In genomic region chr6:128584070-128584660, GRCm38 (mm10) we compare ENCODE assay signal across 8 mouse cellular contexts. TPM values are rescaled to one million over a fixed set of nuclear protein-coding genes. Genes with fewer than 3 reads are reported as not detected.
DNase-seq lines count a peak whose midpoint lies in the region; ATAC-seq and TF ChIP-seq lines count a peak whose summit lies in the region.

No protein-coding gene starts in this region.

- TF ChIP-seq POLR2A in kidney, adult 2 months (IDR thresholded peaks at IDR 0.05; ENCODE audit: low read depth, low read length) = no peak

- no peak overlapping the region for H3K9ac ChIP-seq in midbrain, embryonic 14.5 days (replicated peaks; ENCODE audit: low read length)

- H3K27me3 ChIP-seq in kidney, adult 2 months (replicated peaks; ENCODE audit: control insufficient read depth, insufficient read depth, low read length) = no peaks in the 10 kb centered on the region
- no peaks in the 10 kb centered on the region for H3K27me3 ChIP-seq in midbrain, embryonic 14.5 days (ENCODE audit: control insufficient read depth, insufficient read depth, low read length)

- intact Hi-C loops in left cerebral cortex, postnatal 36 days (cut with DNase I) = no loop called here

- 31% methylated on average over 10 of the region's 10 CpGs for WGBS in kidney, adult 2 months
- WGBS in midbrain, embryonic 14.5 days = 26% methylated on average over 10 of the region's 10 CpGs

- H3K4me3 ChIP-seq in kidney, adult 2 months (ENCODE audit: insufficient read depth, low read depth, low read length) = no peak overlapping the region
- no peak overlapping the region for H3K4me3 ChIP-seq in midbrain, embryonic 14.5 days (replicated peaks; ENCODE audit: low read depth, low read length)

- no peaks in the 10 kb centered on the region for H3K36me3 ChIP-seq in kidney, adult 2 months (ENCODE audit: control insufficient read depth, insufficient read depth, low read length)
- no peaks in the 10 kb centered on the region for H3K36me3 ChIP-seq in midbrain, embryonic 14.5 days (ENCODE audit: control insufficient read depth, insufficient read depth, low read length)

- 0 out of 2 replicates have a peak, but pooled peaks have one; percentile 25 for TF ChIP-seq CTCF in kidney, adult 2 months (conservative IDR thresholded peaks at IDR 0.05; ENCODE audit: insufficient read depth, insufficient read length, low read depth, low read length)

- H3K27ac ChIP-seq in kidney, adult 2 months (ENCODE audit: insufficient read depth, low read depth, low read length) = no peak overlapping the region
- no peak overlapping the region for H3K27ac ChIP-seq in midbrain, embryonic 14.5 days (replicated peaks; ENCODE audit: low read depth, low read length)

- H3K4me2 ChIP-seq in midbrain, embryonic 14.5 days (ENCODE audit: low read length) = no peak overlapping the region

- H3K9me3 ChIP-seq in midbrain, embryonic 14.5 days (ENCODE audit: control insufficient read depth, low read length) = no peaks in the 10 kb centered on the region

- no peak for ATAC-seq in midbrain, embryonic 14.5 days (ENCODE audit: low FRiP score, low TSS enrichment)

- H3K4me1 ChIP-seq in kidney, adult 2 months (ENCODE audit: control insufficient read depth, insufficient read depth, low read length) = peaks cover 7% of the 10 kb centered on the region; the same call in 1 of the 2 replicates
- no peaks in the 10 kb centered on the region for H3K4me1 ChIP-seq in midbrain, embryonic 14.5 days (ENCODE audit: control insufficient read depth, insufficient read depth, low read length)

- peak; percentile 12 for DNase-seq in kidney, adult 2 months
- no peak for DNase-seq in kidney, adult 11 months
- peak; percentile 22 for DNase-seq in embryo, embryonic 11.5 days (ENCODE audit: low read depth, low spot score)
- peak; percentile 17 for DNase-seq in kidney, adult 9 months
- DNase-seq in midbrain, embryonic 14.5 days = peak; percentile 59
- DNase-seq in MN1 (ENCODE audit: low spot score) = no peak
- no peak for DNase-seq in thymus, postnatal 36 days
- no peak for DNase-seq in left cerebral cortex, postnatal 36 days (ENCODE audit: low spot score in 2 of 2)

RNA-seq across cellular contexts. Expression of gene A2ml1, which starts 2.8 kb away (rescaled TPM):
- not detected in 2 replicates for polyA plus RNA-seq in kidney, adult 2 months (2012; rRNA removed)
- 0.43 and 1.00 TPM in 2 replicates for polyA plus RNA-seq in midbrain, embryonic 14.5 days (2014; fragmentation: Nextera tagmentation; extraction: Ambion mirVana)
- 10 to 100 TPM; 11.5 to 15.1 TPM for total RNA-seq in left cerebral cortex, postnatal 36 days (2021)

RNA-seq across cellular contexts. Expression of gene Klrb1a, which starts 39.2 kb away (rescaled TPM):
- polyA plus RNA-seq in kidney, adult 2 months (2012; rRNA removed) = 0.20 and 0.35 TPM in 2 replicates
- not detected in 2 replicates for polyA plus RNA-seq in midbrain, embryonic 14.5 days (2014; fragmentation: Nextera tagmentation; extraction: Ambion mirVana)
- not detected for total RNA-seq in left cerebral cortex, postnatal 36 days (2021)

RNA-seq across cellular contexts. Expression of gene Pzp, which starts 57.6 kb away (rescaled TPM):
- 0.05 and 0.23 TPM in 2 replicates for polyA plus RNA-seq in kidney, adult 2 months (2012; rRNA removed)
- polyA plus RNA-seq in midbrain, embryonic 14.5 days (2014; fragmentation: Nextera tagmentation; extraction: Ambion mirVana) = 0.20 and 0.21 TPM in 2 replicates
- total RNA-seq in left cerebral cortex, postnatal 36 days (2021) = not detected

Comparison
In these comparisons a context has a peak if more than half of its experiments do, and no peak if none do; other contexts are left out.
1. DNase-seq: peak in kidney, adult 2 months (single experiment), embryo, embryonic 11.5 days (single experiment), kidney, adult 9 months (single experiment) and midbrain, embryonic 14.5 days (single experiment); none in kidney, adult 11 months (single experiment), MN1 (single experiment), thymus, postnatal 36 days (0 of 2) and left cerebral cortex, postnatal 36 days (0 of 2).